Mouse (Mus musculus): ENCODE data around the gene Gm10842.

Gene Gm10842

DNA sequence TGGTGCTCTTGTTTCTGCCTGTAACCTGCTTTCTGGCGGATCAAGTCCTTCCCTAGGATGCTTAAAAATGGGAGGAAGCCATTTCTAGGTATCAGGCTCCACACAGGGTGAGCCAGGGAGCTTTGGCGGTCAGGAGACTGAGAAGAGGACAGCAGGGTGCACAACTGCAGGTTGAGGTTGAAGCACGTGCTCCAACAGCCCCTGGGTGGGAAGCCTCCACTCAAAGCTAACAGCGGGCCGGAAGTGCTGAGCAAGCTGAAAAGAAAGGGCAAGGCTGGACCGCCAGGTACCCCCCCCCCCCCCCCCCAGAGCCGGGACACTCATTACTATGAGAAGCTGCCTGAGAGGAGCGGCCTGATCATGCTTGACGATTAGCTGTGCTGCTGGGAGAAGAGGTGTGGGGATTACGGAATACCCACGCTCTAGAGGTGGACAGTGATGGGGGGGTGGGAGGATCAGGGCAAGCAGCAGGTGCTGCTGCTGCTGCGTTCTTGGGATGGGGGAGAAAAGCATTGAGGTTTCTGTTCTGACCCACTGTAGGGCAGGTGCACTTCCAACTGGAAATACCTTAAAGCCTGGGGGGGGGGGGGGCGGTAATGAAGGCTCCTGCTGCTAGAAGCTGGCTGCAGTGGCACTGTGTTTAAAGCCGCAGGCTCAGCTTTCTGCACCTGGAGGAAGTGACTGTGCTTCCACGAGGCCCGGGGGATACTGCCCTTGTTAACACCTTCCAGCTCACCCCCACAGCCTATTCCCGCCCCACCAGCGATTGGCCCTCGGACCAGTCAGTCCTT is 4.7 kb downstream of the Gm10842 start:
- TF ChIP-seq GATA4 (IDR thresholded peaks at IDR 0.05; ENCODE audit: insufficient replicate concordance, low read length): no peak

DNA sequence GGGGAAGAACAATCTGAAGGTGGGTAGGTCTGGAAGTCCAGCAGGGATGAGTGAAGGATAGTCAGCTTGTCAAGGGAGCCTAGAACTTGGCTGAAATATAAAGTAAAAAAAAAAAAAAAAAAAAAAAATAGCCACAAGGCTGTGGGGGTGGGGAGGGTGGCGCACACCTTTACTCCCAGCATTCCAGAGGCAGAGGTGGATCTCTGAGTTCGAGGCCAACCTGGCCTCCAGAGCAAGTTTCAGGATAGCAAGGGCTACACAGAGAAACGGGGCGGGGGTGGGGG is 5.3 kb downstream of the Gm10842 start:
- TF ChIP-seq GATA4 (IDR thresholded peaks at IDR 0.05; ENCODE audit: insufficient replicate concordance, low read length): no peak

DNA sequence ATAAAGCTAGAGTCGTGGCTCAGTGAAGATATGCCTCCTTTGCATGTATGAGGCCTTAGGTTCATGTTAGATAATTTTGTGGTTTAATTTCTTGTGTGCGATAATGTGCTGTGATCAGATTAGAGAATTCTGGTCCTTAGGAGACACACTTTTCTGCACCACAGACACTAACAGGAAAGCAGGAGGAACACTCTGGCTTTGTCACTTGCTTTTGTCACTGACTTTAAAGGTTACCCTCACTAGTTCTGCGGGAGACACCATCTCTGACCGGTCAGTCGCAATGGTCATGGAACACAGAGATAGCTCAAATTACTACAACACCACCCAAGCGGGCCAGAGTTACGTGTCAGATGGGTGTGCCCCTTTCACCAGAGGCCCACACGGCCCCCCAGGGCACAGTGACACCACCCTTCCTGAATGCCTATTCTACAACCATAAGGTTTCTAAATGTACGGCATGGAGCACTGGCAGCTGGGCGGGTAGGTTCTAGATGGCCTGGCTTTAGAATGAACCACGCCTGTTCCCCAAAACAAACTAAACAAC is 5.7 kb downstream of the Gm10842 start:
- no peak for TF ChIP-seq GATA4 (IDR thresholded peaks at IDR 0.05; ENCODE audit: insufficient replicate concordance, low read length)

DNA sequence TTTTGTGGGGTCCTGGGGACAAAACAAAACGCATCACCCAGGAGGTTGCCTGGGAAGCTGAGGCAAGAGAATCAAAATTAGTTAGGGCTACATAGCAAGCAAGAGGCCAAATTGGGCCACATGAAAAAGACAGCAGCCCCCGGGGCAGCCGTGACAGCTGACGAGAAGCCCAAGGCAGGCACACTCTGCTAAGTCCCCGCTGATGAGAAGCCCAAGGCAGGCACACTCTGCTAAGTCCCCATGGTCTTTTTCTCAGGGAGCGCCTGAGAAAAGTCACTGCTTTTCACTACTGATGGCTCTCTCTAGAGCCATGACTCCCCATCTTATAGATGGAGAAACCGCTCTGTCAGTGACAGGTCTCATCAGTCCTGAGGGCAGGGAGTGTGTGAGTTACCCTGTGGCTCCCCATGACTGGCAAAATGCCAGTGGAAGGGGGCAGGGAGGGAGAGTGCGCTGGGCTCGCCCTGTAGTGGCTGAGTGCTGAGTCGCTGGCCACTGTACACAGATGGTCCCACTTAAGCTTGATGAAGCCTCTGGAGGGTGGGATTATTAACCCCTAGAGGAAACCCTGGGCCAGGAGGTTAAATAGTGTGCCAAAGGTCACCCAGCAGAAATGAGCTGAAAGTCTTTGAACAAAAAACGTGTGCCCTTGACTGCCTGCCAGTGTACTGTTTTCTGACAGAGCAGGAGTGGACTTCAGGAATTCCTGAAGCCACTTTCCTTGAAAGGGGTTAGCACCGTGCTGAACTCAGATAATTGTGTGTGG is 6.6 kb downstream of the Gm10842 start:
- no peak for TF ChIP-seq GATA4 (IDR thresholded peaks at IDR 0.05; ENCODE audit: insufficient replicate concordance, low read length)

DNA sequence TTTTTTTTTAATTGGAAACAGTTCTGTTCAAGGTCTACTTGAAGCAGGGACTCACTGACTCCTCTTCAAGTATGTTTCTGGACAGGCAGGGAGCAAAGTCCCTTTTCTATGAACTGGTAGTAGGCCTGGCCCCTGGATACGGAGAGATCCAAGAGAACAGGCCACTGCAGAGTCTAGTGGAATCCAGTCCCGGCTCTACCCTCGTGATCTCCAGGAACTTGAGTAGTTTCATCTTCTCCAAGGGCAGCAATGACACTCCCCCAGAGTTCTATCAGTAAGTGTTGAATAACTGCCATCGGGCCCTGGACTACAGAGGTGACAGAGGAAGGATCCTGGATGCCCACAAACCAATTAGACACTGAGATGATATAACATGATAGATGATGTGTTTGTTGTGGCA is 9.2 kb downstream of the Gm10842 start:
- TF ChIP-seq GATA4 (IDR thresholded peaks at IDR 0.05; ENCODE audit: insufficient replicate concordance, low read length): no peak

DNA sequence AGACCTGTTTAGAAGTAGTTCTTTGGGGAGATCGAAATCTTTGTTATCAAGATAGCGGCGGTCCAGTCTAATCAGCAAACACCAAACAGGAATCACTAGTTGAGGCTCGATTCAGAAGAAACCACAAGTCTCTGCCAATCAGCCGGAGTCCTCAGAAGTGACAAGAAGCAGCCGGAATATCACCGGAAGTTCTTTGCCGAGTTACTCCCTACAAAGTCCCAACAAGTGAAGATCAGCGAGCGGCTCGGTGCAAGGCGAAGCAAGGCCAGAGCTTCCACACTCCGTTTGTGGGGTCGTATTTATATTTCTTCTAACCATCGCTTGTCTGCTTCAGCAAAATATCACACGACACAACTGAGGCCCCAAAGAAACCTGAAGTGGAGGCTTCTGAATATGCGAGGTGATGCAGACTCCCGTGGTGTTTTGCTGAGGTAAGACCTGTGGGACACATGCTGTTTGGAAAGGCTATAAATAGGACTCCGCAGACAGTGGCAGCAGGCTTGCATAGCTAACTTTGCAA is 10.1 kb downstream of the Gm10842 start:
- no peak for TF ChIP-seq GATA4 (IDR thresholded peaks at IDR 0.05; ENCODE audit: insufficient replicate concordance, low read length)

DNA sequence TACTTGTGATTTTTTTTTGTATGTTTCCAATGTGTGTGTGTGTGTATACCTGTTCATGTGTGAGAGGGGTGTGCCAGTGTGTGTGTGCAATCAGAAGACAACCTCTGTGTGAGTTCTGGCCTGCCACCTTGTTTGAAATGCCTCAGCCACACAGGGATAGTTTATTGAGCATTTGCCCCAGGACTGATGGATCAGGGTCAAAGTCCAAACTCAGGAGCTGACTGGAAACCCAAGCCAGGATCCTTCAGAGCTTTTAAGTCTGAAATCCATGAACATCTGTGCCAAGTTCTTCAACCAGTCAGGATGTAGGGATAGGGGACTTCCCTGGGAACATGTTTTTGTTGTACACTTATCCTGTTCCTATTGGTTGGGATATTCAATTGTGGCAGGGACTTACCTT is 11.4 kb downstream of the Gm10842 start:
- TF ChIP-seq GATA4 (IDR thresholded peaks at IDR 0.05; ENCODE audit: insufficient replicate concordance, low read length): no peak

DNA sequence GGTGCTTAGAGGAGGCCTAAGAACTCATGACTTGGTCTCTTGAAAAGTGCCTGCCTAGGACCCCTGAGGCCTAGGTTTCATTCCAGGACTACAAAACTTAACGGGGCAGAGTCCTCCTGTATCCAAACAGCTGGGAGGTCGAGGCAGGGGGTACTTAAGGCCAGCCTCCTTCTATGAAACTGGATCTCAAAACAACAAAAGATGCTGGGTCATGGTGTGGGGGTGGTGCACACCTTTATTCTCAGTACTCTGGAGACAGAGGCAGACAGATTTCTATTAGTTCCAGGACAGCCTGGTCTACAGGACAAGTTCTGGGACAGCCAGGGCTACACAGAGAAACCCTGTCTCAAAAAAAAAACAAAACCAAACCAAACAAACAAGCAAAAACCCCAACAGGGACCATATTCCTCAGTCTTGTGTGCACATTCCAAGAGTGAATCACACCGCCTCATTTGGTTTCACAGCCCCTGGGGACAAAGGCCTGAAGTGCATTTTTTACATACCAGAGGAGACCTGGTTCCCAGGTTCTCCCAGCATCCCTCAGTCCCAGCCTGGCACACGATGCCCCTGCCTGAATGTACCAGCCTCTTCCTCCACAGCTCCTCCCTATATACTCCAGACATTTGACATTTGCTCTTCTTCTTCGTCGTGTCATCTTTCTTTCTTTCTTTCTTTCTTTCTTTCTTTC is 13.1 kb downstream of the Gm10842 start:
- no peak for TF ChIP-seq GATA4 (IDR thresholded peaks at IDR 0.05; ENCODE audit: insufficient replicate concordance, low read length)

DNA sequence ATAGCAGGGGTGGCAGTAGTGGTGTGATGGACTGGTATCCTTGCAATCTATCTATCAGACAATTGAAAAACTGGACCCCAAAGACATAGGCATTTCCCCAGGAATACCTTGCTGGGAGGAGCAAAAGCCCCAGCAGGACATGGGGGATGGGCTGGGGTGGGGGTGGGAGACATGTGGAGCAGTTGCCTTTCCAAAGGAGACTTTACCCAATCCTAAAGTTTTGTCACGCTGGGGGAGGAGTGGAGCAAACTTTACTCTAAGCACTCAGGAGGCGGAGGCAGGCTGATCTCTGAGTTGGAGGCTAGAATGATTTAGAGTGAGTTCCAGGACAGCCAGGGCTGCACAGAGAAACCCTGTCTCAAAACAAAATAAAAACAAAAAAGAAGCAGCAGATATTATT is 14.7 kb downstream of the Gm10842 start:
- no peak for TF ChIP-seq GATA4 (IDR thresholded peaks at IDR 0.05; ENCODE audit: insufficient replicate concordance, low read length)

DNA sequence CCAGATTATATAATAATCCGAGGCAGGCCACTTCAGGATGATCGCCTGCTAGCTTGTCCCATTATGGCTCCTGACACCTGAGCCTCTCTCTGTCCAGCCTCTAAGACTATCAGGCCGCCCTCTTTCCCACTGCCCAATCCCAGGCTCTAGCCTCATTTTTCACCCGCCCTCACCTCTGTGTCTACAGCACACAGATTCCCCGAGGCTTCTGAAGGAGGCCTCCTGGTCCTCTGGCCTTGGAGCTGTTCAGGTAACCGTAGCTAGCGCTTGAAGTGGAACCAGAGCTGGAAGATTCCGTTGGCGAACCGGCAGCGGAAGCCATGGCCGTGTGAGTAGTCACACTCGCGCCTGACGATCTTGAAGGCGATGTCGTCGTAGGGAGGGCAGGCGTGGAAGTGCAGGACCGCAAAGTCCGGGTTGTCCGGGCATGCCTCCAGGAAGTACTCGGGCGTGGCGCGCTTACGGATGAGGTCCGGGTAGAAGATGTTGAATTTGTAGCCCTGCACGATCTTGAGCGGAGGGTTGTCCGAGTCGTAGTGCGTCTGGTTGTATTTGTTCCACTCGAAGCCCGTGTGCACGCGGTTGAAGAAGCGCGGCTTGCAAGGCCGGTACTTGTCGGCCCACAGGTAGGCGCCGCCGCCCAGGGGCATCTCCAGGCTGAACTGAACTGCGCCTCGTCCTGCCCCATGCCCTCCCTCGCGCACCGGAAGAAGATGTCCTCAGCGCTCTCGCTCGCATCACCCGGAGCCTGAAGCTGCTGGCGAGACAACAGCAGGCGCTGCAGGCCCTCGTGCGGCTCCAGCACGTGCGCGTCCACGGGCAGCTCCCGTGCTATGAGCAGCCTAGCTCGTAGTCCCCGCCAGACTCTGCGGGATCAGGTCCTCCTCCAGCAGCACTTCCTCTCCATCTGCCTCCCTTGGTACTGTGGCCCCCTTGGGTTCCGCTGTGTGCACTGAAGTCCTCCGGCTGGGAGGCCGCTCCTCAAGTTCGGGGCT is 18.1 kb downstream of the Gm10842 start:
- no peak for TF ChIP-seq GATA4 (IDR thresholded peaks at IDR 0.05; ENCODE audit: insufficient replicate concordance, low read length)

DNA sequence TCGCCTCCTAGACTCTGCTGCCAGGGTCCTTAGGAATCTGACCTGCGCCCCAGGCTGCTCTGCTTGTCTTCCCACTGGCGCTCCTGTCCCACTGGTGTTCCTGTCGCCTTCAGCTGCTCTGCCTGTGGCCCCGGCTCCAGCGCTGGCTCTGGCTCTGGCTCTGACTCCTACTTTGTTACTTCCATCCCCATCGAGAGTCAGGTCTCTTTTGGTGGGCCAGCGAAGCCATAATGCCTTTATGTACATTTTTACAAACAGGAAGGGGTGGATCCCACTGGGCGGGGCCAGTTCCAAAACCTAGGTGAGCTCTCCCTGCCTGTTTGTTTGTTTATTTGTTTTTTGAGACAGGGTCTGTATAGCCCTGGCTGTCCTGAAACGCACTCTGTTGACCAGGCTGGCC is 20.1 kb downstream of the Gm10842 start:
- TF ChIP-seq GATA4 (IDR thresholded peaks at IDR 0.05; ENCODE audit: insufficient replicate concordance, low read length): no peak

DNA sequence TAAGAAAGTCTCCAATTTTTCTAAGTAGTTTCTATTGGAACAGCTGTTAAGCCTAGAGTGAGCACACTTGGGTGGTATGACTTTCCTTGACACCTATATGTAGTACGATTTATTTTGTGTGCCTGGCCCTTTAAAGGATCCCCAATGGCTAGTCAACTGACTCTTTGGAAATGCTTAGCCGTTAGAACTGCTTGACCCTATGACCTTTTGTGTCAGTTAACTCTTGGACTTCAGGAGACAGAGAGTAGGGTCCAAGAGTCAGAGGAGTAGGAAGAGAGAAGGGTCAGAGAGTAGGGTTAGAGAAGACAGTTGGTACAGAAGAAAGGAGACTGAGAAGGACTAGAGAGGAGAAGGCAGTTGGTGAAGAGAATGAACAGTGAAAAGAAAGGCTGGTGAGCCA is 31.8 kb downstream of the Gm10842 start, which contains the start of gene Tlk2:
Tlk2 (plus strand) TSS at position 292 of the 400 bp plus-strand sequence.
- no peak for TF ChIP-seq GATA4 (IDR thresholded peaks at IDR 0.05; ENCODE audit: insufficient replicate concordance, low read length)

DNA sequence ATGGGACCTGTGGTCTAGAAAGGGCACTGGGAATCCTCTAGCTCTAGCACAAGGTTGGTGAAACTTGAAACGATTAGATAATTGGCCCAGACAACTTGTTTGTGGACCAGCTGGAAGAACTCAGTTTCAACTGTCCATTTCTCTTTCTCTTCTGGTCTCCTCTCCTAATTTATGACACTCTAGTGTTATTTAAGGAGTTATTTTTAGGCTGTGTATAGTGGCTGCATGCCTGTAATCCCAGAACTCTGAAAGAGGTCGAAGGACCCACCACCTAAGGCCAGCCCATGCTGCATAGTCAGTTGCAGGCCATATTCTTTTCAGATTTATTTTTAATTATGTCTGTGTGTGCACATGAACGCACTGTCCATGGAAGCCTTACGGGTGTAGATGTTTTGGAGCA is 32.8 kb downstream of the Gm10842 start:
- TF ChIP-seq GATA4 (IDR thresholded peaks at IDR 0.05; ENCODE audit: insufficient replicate concordance, low read length): no peak

DNA sequence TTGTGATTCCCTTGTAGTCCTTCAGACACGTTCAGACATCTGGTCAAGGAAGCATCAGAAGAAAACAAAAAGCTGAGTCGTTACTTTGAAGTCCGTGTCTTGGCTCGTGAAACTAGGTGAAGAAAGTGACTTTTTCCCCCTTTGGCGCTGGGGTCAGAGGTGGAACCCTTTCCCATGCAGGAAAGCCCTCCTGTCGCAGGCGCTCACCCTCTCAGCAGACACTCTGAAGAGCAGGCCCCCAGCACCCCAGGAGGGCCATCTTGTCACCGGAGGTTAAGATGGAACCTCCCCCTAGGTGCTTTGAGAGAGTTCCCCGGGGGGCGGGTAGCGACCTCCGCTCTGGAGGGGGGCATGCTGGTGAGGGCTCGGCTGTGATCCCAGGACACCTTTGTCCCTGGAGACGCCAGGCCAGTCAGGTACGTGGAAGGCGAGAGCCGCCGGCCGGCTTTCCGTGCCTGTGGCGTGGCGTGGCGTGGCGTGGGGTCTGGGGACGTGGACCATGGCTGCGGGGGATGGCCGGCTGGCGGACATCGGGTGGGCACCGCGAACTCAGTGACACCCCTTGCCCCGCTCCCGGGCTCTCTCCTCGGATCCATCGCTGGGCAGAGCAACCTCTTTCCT is 33.9 kb downstream of the Gm10842 start:
- no peak for TF ChIP-seq GATA4 (IDR thresholded peaks at IDR 0.05; ENCODE audit: insufficient replicate concordance, low read length)
